Mouse (Mus musculus) CH12.LX (cell line): ENCODE results near the gene Slc12a7.

Experiments used
- BHLHE40 ChIP-seq: IDR thresholded peaks from 2 replicates; pipeline ENCODE4 v1.6.1; 2011; ENCODE audit warnings: mild to moderate bottlenecking, low read depth, low read length, improper control_type of control experiment
- CHD2 ChIP-seq: IDR thresholded peaks from 2 replicates; pipeline ENCODE4 v1.6.1; 2011; ENCODE audit warnings: low read length, improper control_type of control experiment
- CTCF ChIP-seq, 2 experiments: IDR thresholded peaks in 1 of 2; conservative IDR thresholded peaks in 1 of 2; 2 replicates each; pipeline ENCODE4 v1.5.1; 2011 to 2012; ENCODE audit warnings: low read depth in 2 of 2, low read length in 2 of 2, improper control_type of control experiment in 1 of 2, inconsistent platforms in 1 of 2, mild to moderate bottlenecking in 1 of 2, moderate library complexity in 1 of 2
- ELF1 ChIP-seq: IDR thresholded peaks from 2 replicates; pipeline ENCODE4 v1.6.1; 2014; ENCODE audit warnings: low read depth, mild to moderate bottlenecking, inconsistent platforms, low read length, improper control_type of control experiment
- EP300 ChIP-seq: IDR thresholded peaks from 2 replicates; pipeline ENCODE4 v1.6.1; 2011; ENCODE audit warnings: low read length, improper control_type of control experiment
- ETS1 ChIP-seq: conservative IDR thresholded peaks from 2 replicates; pipeline ENCODE4 v1.6.1; 2012; ENCODE audit warnings: low read depth, mild to moderate bottlenecking, inconsistent platforms, low read length, improper control_type of control experiment, moderate library complexity
- MAX ChIP-seq: IDR thresholded peaks from 2 replicates; pipeline ENCODE4 v1.6.1; 2011; ENCODE audit warnings: low read length, improper control_type of control experiment
- MXI1 ChIP-seq: IDR thresholded peaks from 2 replicates; pipeline ENCODE4 v1.6.1; 2011; ENCODE audit warnings: mild to moderate bottlenecking, low read depth, low read length, improper control_type of control experiment
- POLR2A ChIP-seq: IDR thresholded peaks from 2 replicates; pipeline ENCODE4 v1.6.1; 2011; ENCODE audit warnings: low read depth, mild to moderate bottlenecking, improper control_type of control experiment, low read length
- TCF12 ChIP-seq: IDR thresholded peaks from 2 replicates; pipeline ENCODE4 v1.6.1; 2014; ENCODE audit warnings: low read depth, mild to moderate bottlenecking, inconsistent platforms, low read length, improper control_type of control experiment
- UBTF ChIP-seq: IDR thresholded peaks from 2 replicates; pipeline ENCODE4 v1.6.1; 2012; ENCODE audit warnings: low read depth, mild to moderate bottlenecking, inconsistent platforms, low read length, improper control_type of control experiment, moderate library complexity
- ZKSCAN1 ChIP-seq: IDR thresholded peaks from 2 replicates; pipeline ENCODE4 v1.6.1; 2012; ENCODE audit warnings: low read depth, inconsistent platforms, low read length, improper control_type of control experiment, borderline replicate concordance
- ZNF384 ChIP-seq: IDR thresholded peaks from 2 replicates; pipeline ENCODE4 v1.6.1; 2012; ENCODE audit warnings: low read depth, low read length, improper control_type of control experiment, inconsistent platforms

DNA sequence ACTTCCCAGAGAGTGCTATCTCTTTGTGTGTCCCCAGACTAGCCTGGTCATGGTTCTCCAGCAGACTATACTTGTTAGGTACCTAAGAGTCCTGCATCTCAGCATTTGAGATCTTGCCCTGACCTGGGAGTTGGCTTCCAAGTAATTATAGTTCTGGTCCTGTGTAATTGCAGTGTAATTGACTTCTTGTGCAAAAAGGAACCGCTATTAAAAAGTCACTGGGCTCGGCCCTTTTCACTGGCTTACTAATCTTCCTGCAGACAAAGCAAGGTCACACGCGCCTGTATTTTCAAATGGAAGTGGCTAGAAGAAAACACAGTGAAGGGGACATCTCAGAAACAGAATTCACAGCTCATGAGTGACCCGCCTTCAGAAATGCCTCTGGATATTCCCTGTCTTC is 21.1 kb upstream of the Slc12a7 start:
- no peak for TF ChIP-seq CTCF (conservative IDR thresholded peaks at IDR 0.05 in 1 of 2, IDR thresholded peaks at IDR 0.05 in 1 of 2; ENCODE audit: low read depth in 2 of 2, low read length in 2 of 2)
- no peak for TF ChIP-seq TCF12
- TF ChIP-seq UBTF, result no peak
- TF ChIP-seq BHLHE40, result no peak
- TF ChIP-seq MAX, result no peak
- no peak for TF ChIP-seq POLR2A
- no peak for TF ChIP-seq ELF1
- no peak for TF ChIP-seq ZNF384
- no peak for TF ChIP-seq MXI1
- TF ChIP-seq ZKSCAN1, result no peak
- no peak for TF ChIP-seq CHD2
- TF ChIP-seq ETS1, result no peak
- no peak for TF ChIP-seq EP300
